Mouse (Mus musculus): ENCODE measurements around the gene Prkar2b.

Prkar2b gene

GRCm38 (mm10) chr12:31925343-31925742, 135.8 kb downstream of the Prkar2b start:
- DNase-seq (ENCODE audit: low read depth, low spot score), result no peak

GRCm38 (mm10) chr12:31924135-31924534, 137.0 kb downstream of the Prkar2b start:
- no peak for DNase-seq (ENCODE audit: low read depth, low spot score)

- DNase-seq (ENCODE audit: low read depth, low spot score), result no peak
These were observed 140.4 kb downstream of the Prkar2b start for GRCm38 (mm10) chr12:31920464-31921405.

GRCm38 (mm10) chr12:31917245-31917644, 143.9 kb downstream of the Prkar2b start:
- no peak for DNase-seq (ENCODE audit: low read depth, low spot score)

GRCm38 (mm10) chr12:31916691-31917090, 144.4 kb downstream of the Prkar2b start:
- DNase-seq (ENCODE audit: low read depth, low spot score), result no peak

- DNase-seq (ENCODE audit: low read depth, low spot score), result no peak
These were observed 147.5 kb downstream of the Prkar2b start for GRCm38 (mm10) chr12:31913614-31914013.

GRCm38 (mm10) chr12:31912966-31913551, 148.0 kb downstream of the Prkar2b start:
- DNase-seq (ENCODE audit: low read depth, low spot score), result no peak
